Mouse (Mus musculus) hindbrain, postnatal 0 days (tissue): ENCODE measurements at regions not wholly inside any gene's neighbourhood (a gene's known extent, or its start where the extent isn't known, plus 50 kb on each side); places are given as distances from the start of the nearest gene placed in this dataset.
"Not testable (repeated sequence)": the region's sequence is repeated elsewhere in the genome, so short reads cannot be mapped to it uniquely, and the experiment has no call there.

Source experiments
- ATAC-seq: fragments of 200-750 bp; cut with Nextera tagmentation; 2 replicates; pipeline ENCODE4 v1.8.0; 2017; ENCODE audit warnings: mild to moderate bottlenecking, moderate TSS enrichment, moderate library complexity
- DNase-seq: peaks from one replicate; pipeline ENCODE4 v3.0.0-alpha.2; 2015; ENCODE audit warnings: low spot score
- H3K27ac ChIP-seq: fragments of 300-500 bp; sonication (generic); 2 replicates; pipeline ENCODE4 v1.5.1; 2014; ENCODE audit warnings: mild to moderate bottlenecking
- H3K27me3 ChIP-seq: fragments of 300-500 bp; sonication (generic); 2 replicates; pipeline ENCODE4 v1.6.1; 2014; ENCODE audit warnings: low read length, mixed read lengths; ENCODE audit not compliant: insufficient read depth
- H3K36me3 ChIP-seq: fragments of 300-500 bp; sonication (generic); 2 replicates; pipeline ENCODE4 v1.6.1; 2014; ENCODE audit warnings: low read length, mixed read lengths; ENCODE audit not compliant: insufficient read depth
- H3K4me1 ChIP-seq: fragments of 300-500 bp; sonication (generic); 2 replicates; pipeline ENCODE4 v1.6.1; 2014; ENCODE audit warnings: antibody characterized with exemption, low read length, mixed read lengths; ENCODE audit not compliant: insufficient read depth
- H3K4me2 ChIP-seq: fragments of 300-500 bp; sonication (generic); 2 replicates; pipeline ENCODE4 v1.6.1; 2014; ENCODE audit warnings: low read depth, mild to moderate bottlenecking, low read length, moderate library complexity, mixed read lengths
- H3K4me3 ChIP-seq: fragments of 300-500 bp; sonication (generic); 2 replicates; pipeline ENCODE4 v1.5.1; 2014; ENCODE audit warnings: low read length
- H3K9ac ChIP-seq: fragments of 300-500 bp; sonication (generic); replicated peaks from 2 replicates; pipeline ENCODE4 v1.6.1; 2014; ENCODE audit warnings: mild to moderate bottlenecking, low read length, moderate library complexity, mixed read lengths
- H3K9me3 ChIP-seq: fragments of 300-500 bp; sonication (generic); 2 replicates; pipeline ENCODE4 v1.6.1; 2016; ENCODE audit warnings: low read length, mixed read lengths
- CTCF ChIP-seq: IDR thresholded peaks from 2 replicates; pipeline ENCODE4 v1.5.1; 2016; ENCODE audit warnings: antibody characterized with exemption, control low read depth, low read depth
- whole genome bisulfite sequencing: fragments of 180-500 bp; shearing (Covaris S2); extraction: QIAGEN DNeasy Blood & Tissue Kit; methylation state at CpG from one replicate; pipeline ENCODE4 v1.1.7; 2014; 5-methylcytosine and 5-hydroxymethylcytosine counted together

- DNase-seq (peak; percentile 65), ATAC-seq (0 out of 2 replicates have a peak, but pooled peaks have one; percentile 56)
Observed at GRCm38 (mm10) chr16:31570311-31571139, 92.7 kb upstream of the Dlg1 start.

GRCm38 (mm10) chr16:31573833-31574232, 89.4 kb upstream of the Dlg1 start:
- H3K4me1 ChIP-seq, H3K36me3 ChIP-seq, H3K4me3 ChIP-seq, H3K9ac ChIP-seq, H3K27ac ChIP-seq, ATAC-seq, DNase-seq, H3K9me3 ChIP-seq, H3K4me2 ChIP-seq, H3K27me3 ChIP-seq: not testable (repeated sequence)
- WGBS: 77% methylated on average over 9 of the region's 9 CpGs

More at GRCm38 (mm10) chr16:31570311-31571139, 92.7 kb upstream of the Dlg1 start:
- no peaks in the 10 kb centered on the region for H3K36me3 ChIP-seq
- no peaks in the 10 kb centered on the region for H3K4me1 ChIP-seq
- H3K9me3 ChIP-seq: no peaks in the 10 kb centered on the region
- TF ChIP-seq CTCF: no peak
- H3K27me3 ChIP-seq: no peaks in the 10 kb centered on the region
- H3K4me2 ChIP-seq: no peak overlapping the region
- no peak overlapping the region for H3K27ac ChIP-seq
- no peak overlapping the region for H3K9ac ChIP-seq
- 85% methylated on average over 20 of the region's 20 CpGs for WGBS
- H3K4me3 ChIP-seq: no peak overlapping the region

- not testable (repeated sequence) for H3K9ac ChIP-seq, H3K36me3 ChIP-seq, ATAC-seq, H3K27me3 ChIP-seq, H3K27ac ChIP-seq, DNase-seq, H3K4me2 ChIP-seq, H3K4me3 ChIP-seq, H3K9me3 ChIP-seq, H3K4me1 ChIP-seq
- 45% methylated on average over 11 of the region's 11 CpGs for WGBS
Observed at GRCm38 (mm10) chr16:31575646-31576045, 87.6 kb upstream of the Dlg1 start.

- Histone ChIP-seq H3K9me3 (no peaks in the 10 kb centered on the region), H3K4me2 (no peak overlapping the region), H3K27me3 (no peaks in the 10 kb centered on the region), H3K4me3 (no peak overlapping the region), H3K27ac (no peak overlapping the region), H3K36me3 (no peaks in the 10 kb centered on the region), H3K4me1 (no peaks in the 10 kb centered on the region), H3K9ac (no peak overlapping the region)
- TF ChIP-seq CTCF: no peak
- ATAC-seq: no peak
- WGBS: 37% methylated on average over 8 of the region's 8 CpGs
- DNase-seq: no peak
Observed at GRCm38 (mm10) chr16:31576422-31576821, 86.8 kb upstream of the Dlg1 start.

- Histone ChIP-seq H3K4me3 (no peak overlapping the region), H3K9me3 (no peaks in the 10 kb centered on the region), H3K27ac (no peak overlapping the region), H3K27me3 (no peaks in the 10 kb centered on the region), H3K4me2 (no peak overlapping the region), H3K4me1 (no peaks in the 10 kb centered on the region), H3K9ac (no peak overlapping the region), H3K36me3 (no peaks in the 10 kb centered on the region)
- WGBS: 45% methylated on average over 7 of the region's 7 CpGs
- TF ChIP-seq CTCF: no peak
- ATAC-seq: no peak
- peak; percentile 20 for DNase-seq
Observed at GRCm38 (mm10) chr16:31577347-31577746, 85.9 kb upstream of the Dlg1 start.

- no peaks in the 10 kb centered on the region for H3K9me3 ChIP-seq
- H3K9ac ChIP-seq: no peak overlapping the region
- no peaks in the 10 kb centered on the region for H3K36me3 ChIP-seq
- DNase-seq (no peak), ATAC-seq (no peak)
- 91% methylated on average over 3 of the region's 3 CpGs for WGBS
- H3K4me3 ChIP-seq: no peak overlapping the region
- no peak overlapping the region for H3K4me2 ChIP-seq
- H3K27ac ChIP-seq: no peak overlapping the region
- no peaks in the 10 kb centered on the region for H3K27me3 ChIP-seq
- TF ChIP-seq CTCF: no peak
- H3K4me1 ChIP-seq: no peaks in the 10 kb centered on the region
Observed at GRCm38 (mm10) chr16:31579318-31579717, 83.9 kb upstream of the Dlg1 start.

- DNase-seq: peak; percentile 49
- H3K27ac ChIP-seq: no peak overlapping the region
- H3K9me3 ChIP-seq: no peaks in the 10 kb centered on the region
- H3K4me1 ChIP-seq: no peaks in the 10 kb centered on the region
- H3K4me3 ChIP-seq: no peak overlapping the region
- TF ChIP-seq CTCF: no peak
- no peaks in the 10 kb centered on the region for H3K27me3 ChIP-seq
- H3K36me3 ChIP-seq: no peaks in the 10 kb centered on the region
- no peak overlapping the region for H3K4me2 ChIP-seq
- no peak overlapping the region for H3K9ac ChIP-seq
- peak; percentile 78; the same call in 1 of the 2 replicates for ATAC-seq
- 61% methylated on average over 6 of the region's 6 CpGs for WGBS
Observed at GRCm38 (mm10) chr16:31580779-31581178, 82.5 kb upstream of the Dlg1 start.
